Mouse (Mus musculus): ENCODE measurements at regions not wholly inside any gene's neighbourhood (a gene's known extent, or its start where the extent isn't known, plus 50 kb on each side); places are given as distances from the start of the nearest gene placed in this dataset.
"Not testable (repeated sequence)": the region's sequence is repeated elsewhere in the genome, so short reads cannot be mapped to it uniquely, and the experiment has no call there.

DNA sequence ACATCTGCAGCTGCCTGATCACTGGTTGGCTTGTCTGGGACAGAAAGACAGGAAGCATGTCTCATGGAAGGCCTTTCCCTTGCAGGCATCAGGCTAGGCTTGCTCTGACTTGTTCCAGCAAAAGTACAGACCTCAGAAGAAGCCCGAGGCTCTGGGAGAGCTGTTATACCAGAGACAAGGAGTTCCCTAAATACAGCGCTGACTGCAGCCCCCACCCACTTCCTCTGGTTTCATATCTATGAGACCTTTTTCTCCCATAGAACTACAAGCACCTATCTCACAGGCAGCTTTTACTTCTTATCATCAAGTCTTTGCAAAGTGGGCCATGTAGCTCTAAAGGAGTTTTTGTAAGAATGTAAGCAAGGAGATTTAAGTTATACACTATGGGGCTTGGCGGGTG is 312.2 kb upstream of the Vmn1r3 start:
- DNase-seq (ENCODE audit: low spot score in 2 of 2); intact Hi-C loops (cut with DNase I): not testable (repeated sequence)

DNA sequence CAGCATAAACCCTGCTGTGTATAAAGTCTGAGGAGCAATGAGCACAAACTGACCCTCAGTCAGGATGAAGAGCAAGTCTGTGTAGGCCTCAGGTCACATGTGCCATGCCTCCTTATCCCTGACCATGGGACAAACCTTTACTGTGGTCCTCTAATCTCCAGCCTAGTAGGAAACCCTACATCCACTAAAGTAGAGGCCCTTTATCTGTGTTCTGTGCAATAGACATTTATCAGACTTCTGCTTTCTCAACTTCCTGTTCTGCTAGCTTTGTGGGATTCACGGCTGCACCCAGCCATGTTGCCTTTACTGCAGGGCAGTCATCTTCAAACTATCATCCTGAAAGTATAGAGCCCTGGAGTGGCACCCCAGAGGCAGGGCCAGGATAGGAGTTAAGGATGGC is 310.8 kb upstream of the Vmn1r3 start:
- DNase-seq (ENCODE audit: low spot score in 2 of 2); intact Hi-C loops (cut with DNase I): not testable (repeated sequence)

GRCm38 (mm10) chr4:3494123-3494681 is 309.0 kb upstream of the Vmn1r3 start:
- DNase-seq (ENCODE audit: low spot score in 2 of 2); intact Hi-C loops (cut with DNase I): not testable (repeated sequence)

GRCm38 (mm10) chr4:3490901-3491300 is 305.7 kb upstream of the Vmn1r3 start:
- DNase-seq (ENCODE audit: low spot score in 2 of 2); intact Hi-C loops (cut with DNase I): not testable (repeated sequence)

- DNase-seq (ENCODE audit: low spot score in 2 of 2), result no peak
- intact Hi-C loops (cut with DNase I), result no loop called here
Observed at GRCm38 (mm10) chr4:3482092-3482491, 296.9 kb upstream of the Vmn1r3 start.

DNA sequence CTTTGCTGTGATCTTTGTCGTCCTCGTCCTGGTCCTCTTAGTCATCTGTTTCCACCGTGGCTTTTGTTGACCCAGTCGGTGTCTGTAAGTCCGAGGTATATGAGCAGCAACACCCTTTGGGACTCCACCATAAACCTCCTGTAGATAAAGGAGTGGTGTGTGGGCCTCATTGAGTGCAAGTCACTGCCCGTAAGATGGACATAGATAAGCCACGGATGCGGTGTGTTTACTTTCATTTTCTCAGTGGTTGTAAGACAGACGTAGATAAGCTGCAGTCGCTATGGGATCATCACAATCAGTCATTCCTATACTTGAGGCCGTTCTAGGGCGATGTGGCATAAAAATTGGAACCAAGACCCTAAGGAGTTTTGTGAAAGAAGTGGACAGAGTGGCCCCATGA is 271.6 kb upstream of the Vmn1r3 start:
- no peak for DNase-seq (ENCODE audit: low spot score in 2 of 2)
- intact Hi-C loops (cut with DNase I), result no loop called here

DNA sequence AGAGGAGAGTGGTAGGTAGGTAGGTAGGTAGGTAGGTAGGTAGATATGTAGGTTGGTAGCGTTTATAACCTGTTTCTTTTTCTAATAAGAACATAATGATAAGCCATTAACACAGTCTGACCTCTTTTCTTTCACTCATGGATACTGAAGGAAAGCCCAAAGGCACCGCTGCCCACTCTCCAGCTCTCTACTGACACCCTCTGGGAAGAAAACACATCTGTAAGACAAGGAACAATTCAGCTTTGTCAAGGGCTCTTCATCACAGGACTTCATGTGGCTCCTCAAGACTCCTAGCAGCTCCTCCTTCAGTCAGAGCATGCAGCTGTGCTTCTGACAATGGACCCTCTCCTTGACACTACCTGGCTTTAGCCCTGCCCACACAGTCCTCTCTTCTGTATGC is 252.2 kb upstream of the Vmn1r3 start:
- intact Hi-C loops (cut with DNase I); DNase-seq (ENCODE audit: low spot score in 2 of 2): not testable (repeated sequence)

DNA sequence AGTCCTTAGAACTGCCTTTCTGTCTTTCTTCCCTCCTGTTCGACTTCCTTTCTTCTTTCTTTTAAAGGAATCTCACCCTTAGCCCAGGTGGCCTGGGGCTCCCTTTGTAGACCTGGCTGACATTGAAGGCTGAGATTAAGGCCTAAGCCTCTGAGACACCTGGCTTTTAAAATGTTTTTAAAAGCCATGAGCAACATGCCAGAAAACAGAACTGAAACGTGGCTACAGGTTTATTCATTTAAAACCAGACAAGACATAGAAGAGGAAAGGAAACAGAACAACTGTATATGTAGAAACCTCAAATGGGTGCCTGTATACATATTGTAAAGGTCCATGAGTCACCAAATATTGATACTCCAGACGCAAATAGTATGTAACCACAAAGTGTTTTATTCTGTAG is 242.8 kb upstream of the Vmn1r3 start:
- intact Hi-C loops (cut with DNase I), result no loop called here
- DNase-seq (ENCODE audit: low spot score in 2 of 2), result no peak

- intact Hi-C loops (cut with DNase I), result no loop called here
- DNase-seq (ENCODE audit: low spot score in 2 of 2), result peak; percentile 40 to 72
Observed at GRCm38 (mm10) chr4:3419920-3420499, 234.9 kb upstream of the Vmn1r3 start.

DNA sequence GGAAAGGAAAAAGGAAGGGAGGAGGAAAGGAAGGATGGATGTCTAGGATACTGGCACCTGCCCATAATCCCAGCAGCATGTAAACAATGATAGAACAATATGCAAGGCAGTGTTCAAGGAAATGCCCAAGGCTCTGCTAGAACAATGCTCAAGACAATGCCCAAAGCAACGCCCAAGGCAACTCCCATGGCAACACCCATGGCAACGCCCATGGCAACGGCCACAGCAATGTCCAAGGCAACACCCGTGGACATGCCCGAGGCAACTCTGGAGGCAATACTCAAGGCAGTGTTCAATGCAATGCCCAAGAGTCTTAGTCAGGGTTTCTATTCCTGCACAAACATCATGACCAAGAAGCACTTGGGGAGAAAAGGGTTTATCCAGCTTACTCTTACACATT is 231.5 kb upstream of the Vmn1r3 start:
- DNase-seq (ENCODE audit: low spot score in 2 of 2), result no peak
- intact Hi-C loops (cut with DNase I), result no loop called here

- intact Hi-C loops (cut with DNase I); DNase-seq (ENCODE audit: low spot score in 2 of 2): not testable (repeated sequence)
Observed at GRCm38 (mm10) chr4:3414442-3415022, 229.4 kb upstream of the Vmn1r3 start.

GRCm38 (mm10) chr4:3413493-3414441 is 228.6 kb upstream of the Vmn1r3 start:
- no peak for DNase-seq (ENCODE audit: low spot score in 2 of 2)
- intact Hi-C loops (cut with DNase I), result no loop called here

GRCm38 (mm10) chr4:3412323-3412722 is 227.2 kb upstream of the Vmn1r3 start:
- DNase-seq (ENCODE audit: low spot score in 2 of 2); intact Hi-C loops (cut with DNase I): not testable (repeated sequence)

DNA sequence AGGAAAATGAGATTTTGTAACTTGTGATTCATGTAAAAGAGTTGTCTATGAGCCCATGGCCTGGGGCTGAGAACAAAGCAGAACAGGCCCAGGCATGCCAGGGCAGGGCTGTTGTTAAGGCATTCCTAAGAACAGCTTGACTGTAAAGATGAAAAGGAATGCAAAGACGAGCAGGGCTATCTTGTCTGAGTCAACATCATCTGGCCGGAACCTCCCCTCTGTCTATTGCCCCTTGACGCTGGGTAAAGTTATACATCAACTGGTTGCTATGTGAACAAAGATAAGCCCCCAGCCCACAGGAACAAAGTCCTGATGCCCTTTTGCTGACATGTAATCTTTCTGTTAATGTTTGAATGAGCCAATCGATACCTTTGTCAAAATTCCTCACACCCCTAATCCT is 217.7 kb upstream of the Vmn1r3 start:
- DNase-seq (ENCODE audit: low spot score in 2 of 2); intact Hi-C loops (cut with DNase I): not testable (repeated sequence)

- DNase-seq (ENCODE audit: low spot score in 2 of 2); intact Hi-C loops (cut with DNase I): not testable (repeated sequence)
Observed at GRCm38 (mm10) chr4:3401766-3402165, 216.6 kb upstream of the Vmn1r3 start.

- DNase-seq (ENCODE audit: low spot score in 2 of 2); intact Hi-C loops (cut with DNase I): not testable (repeated sequence)
Observed at GRCm38 (mm10) chr4:3391579-3391978, 206.4 kb upstream of the Vmn1r3 start.

DNA sequence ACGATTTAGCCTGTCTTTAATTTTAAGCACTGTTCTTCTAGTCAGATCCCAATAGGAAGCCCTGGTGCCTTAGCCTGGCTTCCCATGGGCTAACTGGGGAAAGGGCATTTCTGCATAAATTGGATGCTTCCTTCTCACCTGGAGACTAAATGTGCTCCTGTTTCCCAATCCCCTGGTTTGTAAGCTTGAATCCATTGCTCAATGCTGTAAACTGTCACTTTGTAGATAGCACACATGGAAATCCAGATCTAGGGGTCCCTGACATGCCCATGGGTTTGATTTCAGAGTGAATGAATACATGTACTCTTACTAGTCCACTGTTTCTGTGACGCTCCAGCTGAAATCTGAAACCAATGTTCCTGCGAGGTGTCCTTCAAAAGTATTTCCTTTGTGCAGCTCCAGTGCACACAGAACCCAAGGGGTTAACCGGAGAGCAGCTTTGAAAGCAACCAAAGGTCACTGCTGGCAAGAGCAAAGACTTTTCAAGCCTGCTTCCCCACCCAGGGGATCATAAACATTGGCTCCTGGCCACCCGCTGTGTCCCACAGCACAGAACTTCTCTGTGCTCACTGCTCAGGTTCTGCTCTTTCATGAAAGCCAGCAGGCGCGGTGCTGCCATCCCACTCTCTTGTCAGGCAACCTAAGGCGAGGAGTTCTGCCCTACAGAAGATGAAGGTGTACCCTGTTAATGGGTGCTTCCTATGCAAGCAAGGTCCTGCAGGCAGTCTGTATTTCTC is 188.0 kb upstream of the Vmn1r3 start:
- intact Hi-C loops (cut with DNase I); DNase-seq (ENCODE audit: low spot score in 2 of 2): not testable (repeated sequence)

GRCm38 (mm10) chr4:3368021-3368420 is 182.9 kb upstream of the Vmn1r3 start:
- DNase-seq (ENCODE audit: low spot score in 2 of 2); intact Hi-C loops (cut with DNase I): not testable (repeated sequence)

GRCm38 (mm10) chr4:3343443-3343842 is 158.3 kb upstream of the Vmn1r3 start:
- intact Hi-C loops (cut with DNase I), result not testable (repeated sequence)

More at GRCm38 (mm10) chr4:3343443-3343842, 158.3 kb upstream of the Vmn1r3 start:
- not testable (repeated sequence) for DNase-seq (ENCODE audit: low spot score in 2 of 2)
